Mouse (Mus musculus): Measurements from ENCODE around the gene Wnk3. TPM values are rescaled to one million over a fixed set of nuclear protein-coding genes. Genes with fewer than 3 reads are reported as not detected.
A peak's percentile ranks its signal among the peaks of the same experiment; 100 is the strongest.

Wnk3 gene
- polyA plus RNA-seq, 1 experiment: 0.05 TPM

DNA sequence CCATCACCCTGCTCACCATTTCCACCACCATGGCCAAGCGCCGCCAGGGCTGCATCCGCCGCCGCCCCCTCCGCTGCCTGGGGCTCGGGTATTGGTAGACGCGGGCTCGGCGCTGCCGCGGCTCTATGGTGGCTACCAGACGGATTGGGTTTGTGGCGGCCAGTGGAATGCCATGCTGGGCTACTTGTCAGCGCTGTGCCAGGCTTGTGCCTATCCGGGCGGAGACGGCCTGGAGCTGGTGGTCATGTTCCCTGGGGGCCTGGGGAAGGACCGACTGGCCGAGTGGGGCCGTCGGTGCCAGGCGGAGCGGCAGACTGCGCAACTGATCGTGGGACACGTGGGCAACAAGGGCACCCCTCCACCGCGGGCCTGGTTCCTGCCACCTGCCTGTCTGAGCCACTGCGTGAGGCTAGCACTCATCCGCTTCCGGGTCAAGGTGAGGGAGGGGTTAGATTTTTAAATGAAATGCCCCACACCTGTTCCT is 146.7 kb downstream of the Wnk3 start:
- Histone ChIP-seq H3K27me3 (ENCODE audit: control insufficient read depth, insufficient read depth, insufficient read length) (no peaks in the 10 kb centered on the region), H3ac (ENCODE audit: control insufficient read depth, insufficient read length) (peak overlapping the region; percentile 19), H3K79me2 (ENCODE audit: control insufficient read depth, insufficient read depth) (no peaks in the 10 kb centered on the region), H3K4me3 (peak overlapping the region; percentile 32), H3K36me3 (ENCODE audit: control insufficient read depth, insufficient read depth) (no peaks in the 10 kb centered on the region), H3K4me2 (ENCODE audit: low read depth) (peak overlapping the region; percentile 75)
- no peak for TF ChIP-seq USF1 (IDR thresholded peaks at IDR 0.05; ENCODE audit: low read depth)
- no peak for TF ChIP-seq SRF (IDR thresholded peaks at IDR 0.05; ENCODE audit: control insufficient read depth, insufficient read length, low read depth)
- TF ChIP-seq TCF3 (IDR thresholded peaks at IDR 0.05; ENCODE audit: insufficient read length, low read depth): no peak
- TF ChIP-seq REST (IDR thresholded peaks at IDR 0.05; ENCODE audit: insufficient read depth, insufficient read length): no peak
- TF ChIP-seq POLR2AphosphoS2 (IDR thresholded peaks at IDR 0.05; ENCODE audit: insufficient read length, low read depth): peak; percentile 67
- no peak for TF ChIP-seq MAX (IDR thresholded peaks at IDR 0.05; ENCODE audit: low read depth)
- no peak for TF ChIP-seq TCF12 (IDR thresholded peaks at IDR 0.05; ENCODE audit: insufficient read depth, poor library complexity, severe bottlenecking)
- no peak for TF ChIP-seq E2F4 (IDR thresholded peaks at IDR 0.05; ENCODE audit: insufficient read depth)
- peak; percentile 60 for TF ChIP-seq POLR2A (IDR thresholded peaks at IDR 0.05; ENCODE audit: insufficient read length, low read depth)
- TF ChIP-seq MYOD1 (IDR thresholded peaks at IDR 0.05; ENCODE audit: control insufficient read depth in 1 of 3, insufficient read length in 2 of 3, low read depth in 2 of 3): peak in 1 of 3 experiments; percentile 34

DNA sequence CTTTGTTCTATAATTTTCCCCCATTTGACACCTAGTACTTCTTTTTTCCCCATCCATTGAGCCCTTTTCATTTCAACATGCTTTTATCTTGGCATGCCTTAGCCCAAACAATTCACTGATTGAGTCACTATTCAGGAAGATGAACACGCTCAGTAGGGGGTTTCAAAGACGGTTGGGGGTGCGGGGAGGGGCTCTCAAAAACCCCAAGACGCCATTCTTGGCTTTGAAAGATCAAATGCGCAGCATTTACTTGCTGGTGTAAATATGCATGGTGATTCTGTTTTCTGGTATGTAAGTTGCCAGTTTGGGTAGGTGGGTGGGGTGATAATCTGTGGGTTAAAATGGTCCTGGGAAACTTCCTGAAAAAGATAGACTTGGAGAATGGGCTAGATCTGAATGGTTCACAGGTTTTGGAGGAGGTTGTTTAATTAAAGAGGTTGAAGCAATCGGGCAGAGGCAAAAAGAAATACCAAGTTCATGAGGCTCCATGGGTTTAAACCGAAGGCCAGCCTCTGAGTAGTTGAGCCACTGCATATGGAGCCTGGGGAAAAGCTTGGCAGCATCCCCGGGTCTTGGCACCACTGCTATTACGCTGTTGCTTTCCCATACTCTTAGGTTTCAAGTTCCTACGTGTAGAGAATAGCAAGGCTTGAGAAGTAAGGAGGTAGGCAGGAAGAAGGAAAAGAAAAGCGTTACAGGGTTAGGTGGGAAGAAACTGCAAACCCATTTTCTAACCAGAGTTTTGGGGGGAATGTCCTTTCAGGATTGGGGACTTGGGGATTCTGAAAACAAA is 147.7 kb downstream of the Wnk3 start:
- H3K36me3 ChIP-seq (ENCODE audit: control insufficient read depth, insufficient read depth): no peaks in the 10 kb centered on the region
- H3K27me3 ChIP-seq (ENCODE audit: control insufficient read depth, insufficient read depth, insufficient read length): no peaks in the 10 kb centered on the region
- H3K4me2 ChIP-seq (ENCODE audit: low read depth): peak overlapping the region; percentile 75
- no peaks in the 10 kb centered on the region for H3K79me2 ChIP-seq (ENCODE audit: control insufficient read depth, insufficient read depth)
- TF ChIP-seq SRF (IDR thresholded peaks at IDR 0.05; ENCODE audit: control insufficient read depth, insufficient read length, low read depth) (no peak), CEBPB (IDR thresholded peaks at IDR 0.05; ENCODE audit: insufficient read depth, poor library complexity, severe bottlenecking) (no peak), REST (IDR thresholded peaks at IDR 0.05; ENCODE audit: insufficient read depth, insufficient read length) (no peak), POLR2AphosphoS2 (IDR thresholded peaks at IDR 0.05; ENCODE audit: insufficient read length, low read depth) (no peak), TCF12 (IDR thresholded peaks at IDR 0.05; ENCODE audit: insufficient read depth, poor library complexity, severe bottlenecking) (no peak), MYOD1 (IDR thresholded peaks at IDR 0.05; ENCODE audit: control insufficient read depth in 1 of 3, insufficient read length in 2 of 3, low read depth in 2 of 3) (no peak), POLR2A (IDR thresholded peaks at IDR 0.05; ENCODE audit: insufficient read length, low read depth) (no peak), MAX (IDR thresholded peaks at IDR 0.05; ENCODE audit: low read depth) (no peak), E2F4 (IDR thresholded peaks at IDR 0.05; ENCODE audit: insufficient read depth) (no peak), TCF3 (IDR thresholded peaks at IDR 0.05; ENCODE audit: insufficient read length, low read depth) (no peak), MYOG (IDR thresholded peaks at IDR 0.05; ENCODE audit: control insufficient read depth in 1 of 3, insufficient read depth in 1 of 3, insufficient read length in 2 of 3, low read depth in 2 of 3) (no peak), USF1 (IDR thresholded peaks at IDR 0.05; ENCODE audit: low read depth) (no peak)
- peak overlapping the region; percentile 32 for H3K4me3 ChIP-seq
- no peak overlapping the region for H3ac ChIP-seq (ENCODE audit: control insufficient read depth, insufficient read length)

DNA sequence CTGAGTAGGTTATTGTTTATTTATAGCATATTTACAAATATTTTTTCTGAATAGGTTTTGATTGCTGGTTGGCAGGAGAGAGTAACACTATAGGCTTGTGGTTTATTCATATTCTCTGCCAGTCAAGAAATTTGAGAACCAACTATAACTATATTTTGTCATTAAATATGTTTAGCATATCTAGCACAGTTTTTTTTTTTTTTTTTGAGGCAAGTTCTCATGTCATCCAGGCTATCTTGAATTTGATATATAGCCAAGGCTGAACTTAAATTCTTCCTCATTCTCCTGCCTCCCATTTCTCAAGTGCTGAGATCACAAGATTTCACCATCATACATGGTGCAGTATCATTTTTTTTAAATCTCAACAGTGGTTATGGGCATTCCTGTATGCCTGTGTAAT is 149.4 kb downstream of the Wnk3 start:
- H3K4me3 ChIP-seq: no peak overlapping the region
- no peaks in the 10 kb centered on the region for H3K36me3 ChIP-seq (ENCODE audit: control insufficient read depth, insufficient read depth)
- TF ChIP-seq TCF3 (IDR thresholded peaks at IDR 0.05; ENCODE audit: insufficient read length, low read depth) (no peak), E2F4 (IDR thresholded peaks at IDR 0.05; ENCODE audit: insufficient read depth) (no peak), POLR2AphosphoS2 (IDR thresholded peaks at IDR 0.05; ENCODE audit: insufficient read length, low read depth) (no peak), CEBPB (IDR thresholded peaks at IDR 0.05; ENCODE audit: insufficient read depth, poor library complexity, severe bottlenecking) (no peak), MYOG (IDR thresholded peaks at IDR 0.05; ENCODE audit: control insufficient read depth in 1 of 3, insufficient read depth in 1 of 3, insufficient read length in 2 of 3, low read depth in 2 of 3) (no peak), MAX (IDR thresholded peaks at IDR 0.05; ENCODE audit: low read depth) (no peak), MYOD1 (IDR thresholded peaks at IDR 0.05; ENCODE audit: control insufficient read depth in 1 of 3, insufficient read length in 2 of 3, low read depth in 2 of 3) (no peak), USF1 (IDR thresholded peaks at IDR 0.05; ENCODE audit: low read depth) (no peak), TCF12 (IDR thresholded peaks at IDR 0.05; ENCODE audit: insufficient read depth, poor library complexity, severe bottlenecking) (no peak), SRF (IDR thresholded peaks at IDR 0.05; ENCODE audit: control insufficient read depth, insufficient read length, low read depth) (no peak), POLR2A (IDR thresholded peaks at IDR 0.05; ENCODE audit: insufficient read length, low read depth) (no peak), REST (IDR thresholded peaks at IDR 0.05; ENCODE audit: insufficient read depth, insufficient read length) (no peak)
- H3K27me3 ChIP-seq (ENCODE audit: control insufficient read depth, insufficient read depth, insufficient read length): no peaks in the 10 kb centered on the region
- H3ac ChIP-seq (ENCODE audit: control insufficient read depth, insufficient read length): no peak overlapping the region
- no peaks in the 10 kb centered on the region for H3K79me2 ChIP-seq (ENCODE audit: control insufficient read depth, insufficient read depth)
- H3K4me2 ChIP-seq (ENCODE audit: low read depth): no peak overlapping the region

DNA sequence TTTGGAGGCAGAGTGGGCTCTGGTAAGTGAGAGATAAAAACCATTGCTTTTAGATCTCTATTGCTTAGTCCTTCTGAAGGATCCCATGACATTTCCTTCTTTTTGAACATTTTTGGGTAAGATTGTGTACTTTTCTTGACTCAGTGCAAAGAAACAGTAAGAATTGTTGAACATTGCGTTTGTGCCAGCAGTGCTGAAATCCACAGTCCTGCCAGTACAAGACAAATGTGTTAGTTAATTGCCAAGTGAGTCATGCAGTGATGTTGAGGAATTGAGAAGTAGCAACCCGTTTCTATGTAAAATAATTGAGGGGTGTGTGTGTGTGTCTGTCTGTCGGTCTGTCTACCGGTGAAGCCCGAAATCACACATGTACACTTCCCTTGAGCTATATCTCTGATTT is 151.4 kb downstream of the Wnk3 start:
- no peak for TF ChIP-seq TCF12 (IDR thresholded peaks at IDR 0.05; ENCODE audit: insufficient read depth, poor library complexity, severe bottlenecking)
- Histone ChIP-seq H3K4me2 (ENCODE audit: low read depth) (no peak overlapping the region), H3K79me2 (ENCODE audit: control insufficient read depth, insufficient read depth) (no peaks in the 10 kb centered on the region), H3K27me3 (ENCODE audit: control insufficient read depth, insufficient read depth, insufficient read length) (no peaks in the 10 kb centered on the region), H3K36me3 (ENCODE audit: control insufficient read depth, insufficient read depth) (no peaks in the 10 kb centered on the region), H3K4me3 (no peak overlapping the region), H3ac (ENCODE audit: control insufficient read depth, insufficient read length) (no peak overlapping the region)

Other genes with a start within 250 kb of the Wnk3 start
- 15.2 TPM for gene Gnl3l, start 180.8 kb upstream of the Wnk3 start, polyA plus RNA-seq (2012; fragmentation: generic; extraction: Trizol)
- 8.5 TPM for gene Fgd1, start 151.9 kb upstream of the Wnk3 start, polyA plus RNA-seq (2012; fragmentation: generic; extraction: Trizol)
- gene Tsr2, start 101.5 kb upstream of the Wnk3 start, polyA plus RNA-seq (2012; fragmentation: generic; extraction: Trizol): 13.7 TPM
- 3.0 TPM for gene Fam120c, start 146.1 kb downstream of the Wnk3 start, polyA plus RNA-seq (2012; fragmentation: generic; extraction: Trizol)